Mouse (Mus musculus): Measurements from ENCODE around the gene Wfdc21. TPM values are rescaled to one million over a fixed set of nuclear protein-coding genes. Genes with fewer than 3 reads are reported as not detected.

The Wfdc21 gene
- total and polyA plus RNA-seq, 3 experiments = not detected

DNA sequence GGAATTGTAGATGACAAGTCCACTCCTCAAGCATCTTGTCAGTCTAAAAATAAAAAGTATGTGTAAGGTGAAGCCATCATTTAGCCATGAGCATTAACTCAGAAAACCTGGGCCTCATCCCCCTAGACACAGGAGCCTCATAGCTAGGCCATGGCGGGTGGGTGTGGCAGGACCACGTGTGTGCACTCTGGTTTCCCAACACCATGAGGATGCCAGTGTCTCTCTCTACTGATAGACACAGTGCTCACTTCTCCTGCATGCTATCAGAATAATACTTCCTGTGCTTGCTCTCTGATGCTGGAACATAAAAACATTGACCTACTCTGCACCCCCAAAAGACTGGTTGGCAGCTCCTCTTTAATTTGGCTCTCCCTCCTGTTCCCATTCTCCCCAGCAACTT lies 10.9 kb upstream of the Wfdc21 start:
- no peak for TF ChIP-seq CTCF (IDR thresholded peaks at IDR 0.05; ENCODE audit: low read depth, low read length)
- TF ChIP-seq GATA1 (IDR thresholded peaks at IDR 0.05; ENCODE audit: borderline replicate concordance, low read length) = no peak
- no peak for TF ChIP-seq POLR2AphosphoS5 (IDR thresholded peaks at IDR 0.05; ENCODE audit: insufficient replicate concordance, low read depth, low read length)
- no peak for TF ChIP-seq TAL1 (conservative IDR thresholded peaks at IDR 0.05; ENCODE audit: low read depth, low read length)
- no peak for TF ChIP-seq GATA2 (IDR thresholded peaks at IDR 0.05; ENCODE audit: borderline replicate concordance, low read depth, low read length)
- no peak for DNase-seq (ENCODE audit: low spot score)
- no peak overlapping the region for H3K4me3 ChIP-seq (ENCODE audit: low read depth, low read length)
- no peak for ATAC-seq (ENCODE audit: extremely low read depth, insufficient number of reproducible peaks, low FRiP score, poor library complexity, severe bottlenecking)
- H3K36me3 ChIP-seq (replicated peaks) = no peaks in the 10 kb centered on the region
- H3K4me1 ChIP-seq (ENCODE audit: insufficient read depth, low read depth, low read length) = 0 out of 2 replicates have a peak, but pooled peaks cover 2% of the 10 kb centered on the region
- no peaks in the 10 kb centered on the region for H3K9me3 ChIP-seq (replicated peaks)
- peaks cover 15% of the 10 kb centered on the region for H3K27me3 ChIP-seq (ENCODE audit: insufficient read depth, low read length)

DNA sequence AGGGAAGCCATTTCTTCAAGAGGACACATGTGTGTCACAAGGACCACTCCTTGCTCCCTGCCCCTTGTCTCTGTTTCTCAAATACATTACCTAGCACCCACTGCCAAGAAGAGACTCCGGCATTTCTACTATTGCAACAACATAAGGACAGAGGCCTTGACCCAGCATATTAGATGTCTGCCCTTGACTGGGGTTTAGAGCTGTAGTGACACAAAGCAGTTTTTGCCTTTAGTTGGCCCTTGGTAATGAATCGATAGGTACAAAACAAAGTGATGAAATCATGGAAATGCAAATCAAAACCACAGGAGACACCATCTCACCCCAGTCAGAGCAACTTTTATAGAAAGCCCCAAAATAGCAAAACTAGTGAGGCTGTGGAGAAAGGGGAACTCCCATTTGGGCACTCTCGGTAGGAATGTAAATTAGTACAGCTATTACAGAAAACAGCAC lies 9.6 kb upstream of the Wfdc21 start:
- Histone ChIP-seq H3K9me3 (replicated peaks) (no peaks in the 10 kb centered on the region), H3K4me3 (ENCODE audit: low read depth, low read length) (no peak overlapping the region), H3K4me1 (ENCODE audit: insufficient read depth, low read depth, low read length) (0 out of 2 replicates have a peak, but pooled peaks cover 2% of the 10 kb centered on the region), H3K27me3 (ENCODE audit: insufficient read depth, low read length) (peaks cover 21% of the 10 kb centered on the region), H3K36me3 (replicated peaks) (no peaks in the 10 kb centered on the region)
- TF ChIP-seq GATA1 (IDR thresholded peaks at IDR 0.05; ENCODE audit: borderline replicate concordance, low read length) = no peak
- TF ChIP-seq TAL1 (conservative IDR thresholded peaks at IDR 0.05; ENCODE audit: low read depth, low read length) = no peak
- no peak for TF ChIP-seq CTCF (IDR thresholded peaks at IDR 0.05; ENCODE audit: low read depth, low read length)
- TF ChIP-seq POLR2AphosphoS5 (IDR thresholded peaks at IDR 0.05; ENCODE audit: insufficient replicate concordance, low read depth, low read length) = no peak
- TF ChIP-seq GATA2 (IDR thresholded peaks at IDR 0.05; ENCODE audit: borderline replicate concordance, low read depth, low read length) = no peak
- DNase-seq (ENCODE audit: low spot score) = no peak
- no peak for ATAC-seq (ENCODE audit: extremely low read depth, insufficient number of reproducible peaks, low FRiP score, poor library complexity, severe bottlenecking)

DNA sequence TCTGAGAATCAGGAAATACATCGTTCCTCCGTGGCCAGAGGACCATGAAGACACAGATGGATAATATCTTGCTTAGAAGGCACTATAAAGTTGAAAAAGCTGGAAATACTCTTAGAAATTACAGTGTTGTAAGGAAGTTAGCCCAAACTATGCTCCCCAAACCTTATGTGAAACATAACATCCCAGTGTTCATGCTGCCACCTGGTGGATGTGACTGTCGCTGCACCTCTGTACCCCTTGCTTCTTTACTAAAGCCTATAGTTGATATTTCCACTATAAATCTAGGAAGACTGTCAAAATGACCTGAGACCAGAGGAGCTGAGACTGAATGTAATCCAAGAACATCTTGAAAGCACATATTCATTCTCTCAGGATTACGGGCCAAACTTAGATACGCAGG lies 7.5 kb upstream of the Wfdc21 start:
- TF ChIP-seq CTCF (IDR thresholded peaks at IDR 0.05; ENCODE audit: low read depth, low read length) (peak; percentile 86), POLR2AphosphoS5 (IDR thresholded peaks at IDR 0.05; ENCODE audit: insufficient replicate concordance, low read depth, low read length) (no peak)
- no peaks in the 10 kb centered on the region for H3K9me3 ChIP-seq (replicated peaks)
- ATAC-seq (ENCODE audit: extremely low read depth, insufficient number of reproducible peaks, low FRiP score, poor library complexity, severe bottlenecking) = no peak
- 0 out of 2 replicates have a peak, but pooled peaks cover 2% of the 10 kb centered on the region for H3K4me1 ChIP-seq (ENCODE audit: insufficient read depth, low read depth, low read length)
- DNase-seq (ENCODE audit: low spot score) = peak; percentile 11
- H3K27me3 ChIP-seq (ENCODE audit: insufficient read depth, low read length) = peaks cover 34% of the 10 kb centered on the region
- H3K4me3 ChIP-seq (ENCODE audit: low read depth, low read length) = no peak overlapping the region
- H3K36me3 ChIP-seq (replicated peaks) = no peaks in the 10 kb centered on the region

DNA sequence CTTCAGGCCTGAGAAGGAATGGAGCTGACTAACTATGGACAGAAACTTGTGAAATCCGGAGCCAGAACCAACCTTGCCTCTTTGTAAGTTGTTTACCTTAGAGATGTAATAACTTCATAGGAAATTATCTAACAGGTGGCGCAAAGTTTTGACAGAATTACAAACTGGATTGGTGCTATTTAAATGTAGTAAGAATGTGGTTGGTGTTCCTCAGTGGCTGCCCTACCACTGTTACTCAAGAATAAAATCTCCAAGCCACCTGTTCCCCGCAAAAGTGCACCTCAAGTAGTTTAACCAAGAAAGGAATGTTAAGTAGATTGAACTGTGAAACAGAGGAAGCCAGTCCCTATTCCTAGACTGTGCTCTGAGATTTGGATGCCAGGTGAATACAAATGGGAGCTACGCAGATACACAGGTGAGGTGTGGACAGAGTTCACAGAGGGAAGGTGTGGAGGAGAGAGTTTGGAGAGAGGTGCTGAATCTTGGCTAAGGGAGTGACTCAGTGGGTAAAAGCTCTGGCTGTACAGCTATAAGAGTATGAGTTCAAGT lies 6.2 kb upstream of the Wfdc21 start:
- no peaks in the 10 kb centered on the region for H3K9me3 ChIP-seq (replicated peaks)
- ATAC-seq (ENCODE audit: extremely low read depth, insufficient number of reproducible peaks, low FRiP score, poor library complexity, severe bottlenecking) (no peak), DNase-seq (ENCODE audit: low spot score) (no peak)
- H3K27me3 ChIP-seq (ENCODE audit: insufficient read depth, low read length) = peaks cover 39% of the 10 kb centered on the region
- H3K4me1 ChIP-seq (ENCODE audit: insufficient read depth, low read depth, low read length) = 0 out of 2 replicates have a peak, but pooled peaks cover 2% of the 10 kb centered on the region
- no peaks in the 10 kb centered on the region for H3K36me3 ChIP-seq (replicated peaks)
- TF ChIP-seq POLR2AphosphoS5 (IDR thresholded peaks at IDR 0.05; ENCODE audit: insufficient replicate concordance, low read depth, low read length) (no peak), GATA1 (IDR thresholded peaks at IDR 0.05; ENCODE audit: borderline replicate concordance, low read length) (no peak), TAL1 (conservative IDR thresholded peaks at IDR 0.05; ENCODE audit: low read depth, low read length) (no peak), GATA2 (IDR thresholded peaks at IDR 0.05; ENCODE audit: borderline replicate concordance, low read depth, low read length) (no peak), CTCF (IDR thresholded peaks at IDR 0.05; ENCODE audit: low read depth, low read length) (no peak)
- H3K4me3 ChIP-seq (ENCODE audit: low read depth, low read length) = no peak overlapping the region

DNA sequence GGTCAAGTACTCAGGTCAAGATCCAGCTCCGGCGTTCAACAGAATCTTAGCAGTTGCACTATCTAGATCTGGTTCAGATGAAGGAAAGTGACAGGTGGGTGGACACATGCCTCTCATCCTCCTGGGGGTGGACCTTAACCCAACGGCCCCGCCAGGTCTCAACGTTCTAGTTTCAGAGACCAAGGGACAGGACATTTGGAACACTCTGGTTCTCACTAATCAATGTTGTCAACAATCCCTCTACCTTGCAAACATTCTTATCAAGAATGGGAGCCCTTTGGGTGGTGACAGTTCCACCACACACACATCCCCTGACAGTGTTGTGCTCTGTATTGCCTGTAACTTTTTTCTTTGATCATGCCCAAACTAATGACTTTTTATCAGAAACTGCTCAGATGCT lies 4.9 kb upstream of the Wfdc21 start:
- TF ChIP-seq GATA2 (IDR thresholded peaks at IDR 0.05; ENCODE audit: borderline replicate concordance, low read depth, low read length) (no peak), POLR2AphosphoS5 (IDR thresholded peaks at IDR 0.05; ENCODE audit: insufficient replicate concordance, low read depth, low read length) (no peak), GATA1 (IDR thresholded peaks at IDR 0.05; ENCODE audit: borderline replicate concordance, low read length) (no peak), CTCF (IDR thresholded peaks at IDR 0.05; ENCODE audit: low read depth, low read length) (no peak), TAL1 (conservative IDR thresholded peaks at IDR 0.05; ENCODE audit: low read depth, low read length) (no peak)
- peaks cover 49% of the 10 kb centered on the region for H3K27me3 ChIP-seq (ENCODE audit: insufficient read depth, low read length)
- no peaks in the 10 kb centered on the region for H3K36me3 ChIP-seq (replicated peaks)
- 0 out of 2 replicates have a peak, but pooled peaks cover 2% of the 10 kb centered on the region for H3K4me1 ChIP-seq (ENCODE audit: insufficient read depth, low read depth, low read length)
- no peak overlapping the region for H3K4me3 ChIP-seq (ENCODE audit: low read depth, low read length)
- DNase-seq (ENCODE audit: low spot score) (no peak), ATAC-seq (ENCODE audit: extremely low read depth, insufficient number of reproducible peaks, low FRiP score, poor library complexity, severe bottlenecking) (no peak)
- H3K9me3 ChIP-seq (replicated peaks) = no peaks in the 10 kb centered on the region

DNA sequence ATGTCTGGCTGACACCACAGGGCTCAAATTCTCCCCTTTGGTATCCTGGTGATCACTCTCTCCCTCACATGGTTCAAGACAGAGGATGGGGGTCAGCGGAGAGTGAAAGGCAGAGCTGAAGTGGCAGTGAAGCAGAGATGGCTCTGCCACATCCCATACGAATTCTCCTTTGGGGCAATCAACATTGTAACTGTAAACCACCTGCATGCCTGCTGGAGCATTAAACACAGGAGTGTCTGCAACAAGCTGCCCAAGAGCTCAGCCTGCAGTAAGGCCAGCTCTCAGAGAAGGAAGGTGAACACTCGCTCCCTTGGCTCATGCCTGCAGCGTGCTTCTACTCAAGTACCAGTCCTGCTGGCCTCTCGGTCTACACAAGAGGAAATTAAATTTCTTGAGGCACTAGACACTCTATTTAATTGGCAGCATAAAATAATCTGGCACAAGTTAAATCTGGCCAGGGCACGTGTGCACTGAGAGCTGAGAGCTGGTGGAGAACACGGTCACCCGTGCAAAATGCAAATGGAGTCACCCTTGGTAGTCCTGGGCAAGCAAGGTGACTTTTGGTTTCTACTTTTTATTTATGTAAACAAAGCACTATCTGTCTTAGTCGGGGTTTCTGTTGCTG lies 3.9 kb upstream of the Wfdc21 start:
- no peaks in the 10 kb centered on the region for H3K36me3 ChIP-seq (replicated peaks)
- no peaks in the 10 kb centered on the region for H3K9me3 ChIP-seq (replicated peaks)
- H3K4me3 ChIP-seq (ENCODE audit: low read depth, low read length) = no peak overlapping the region
- H3K27me3 ChIP-seq (ENCODE audit: insufficient read depth, low read length) = peaks cover 52% of the 10 kb centered on the region
- DNase-seq (ENCODE audit: low spot score) (no peak), ATAC-seq (ENCODE audit: extremely low read depth, insufficient number of reproducible peaks, low FRiP score, poor library complexity, severe bottlenecking) (no peak)
- no peak for TF ChIP-seq TAL1 (conservative IDR thresholded peaks at IDR 0.05; ENCODE audit: low read depth, low read length)
- no peak for TF ChIP-seq POLR2AphosphoS5 (IDR thresholded peaks at IDR 0.05; ENCODE audit: insufficient replicate concordance, low read depth, low read length)
- no peak for TF ChIP-seq GATA2 (IDR thresholded peaks at IDR 0.05; ENCODE audit: borderline replicate concordance, low read depth, low read length)
- TF ChIP-seq CTCF (IDR thresholded peaks at IDR 0.05; ENCODE audit: low read depth, low read length) = no peak
- no peak for TF ChIP-seq GATA1 (IDR thresholded peaks at IDR 0.05; ENCODE audit: borderline replicate concordance, low read length)
- 0 out of 2 replicates have a peak, but pooled peaks cover 2% of the 10 kb centered on the region for H3K4me1 ChIP-seq (ENCODE audit: insufficient read depth, low read depth, low read length)
